Mouse (Mus musculus): ENCODE measurements around the gene Sp1.

GRCm38 (mm10) chr15:102451666-102452430, 45.9 kb downstream of the Sp1 start:
- TF ChIP-seq POLR2A (IDR thresholded peaks at IDR 0.05; ENCODE audit: borderline replicate concordance, insufficient read depth, low read length) (no peak), CTCF (IDR thresholded peaks at IDR 0.05; ENCODE audit: borderline replicate concordance, insufficient read depth, low read depth, low read length) (no peak)
